Mouse (Mus musculus): Measurements from ENCODE around the gene Rab12. TPM values are rescaled to one million over a fixed set of nuclear protein-coding genes. Genes with fewer than 3 reads are reported as not detected.
"Not testable (repeated sequence)": the region's sequence is repeated elsewhere in the genome, so short reads cannot be mapped to it uniquely, and the experiment has no call there.

Rab12 gene
- polyA plus RNA-seq, 1 experiment from 2014 or later: 70.8 TPM

GRCm38 (mm10) chr17:66552690-66553089, 33.2 kb upstream of the Rab12 start:
- Histone ChIP-seq H3K27ac (ENCODE audit: low read length) (no peak overlapping the region), H3K4me1 (ENCODE audit: insufficient read depth, low read depth, low read length) (no peaks in the 10 kb centered on the region), H3K9me3 (ENCODE audit: low read length) (no peaks in the 10 kb centered on the region), H3K27me3 (replicated peaks; ENCODE audit: insufficient read depth, low read length) (no peaks in the 10 kb centered on the region), H3K4me3 (ENCODE audit: low read depth, low read length) (no peak overlapping the region), H3K9ac (replicated peaks; ENCODE audit: low read depth) (no peak overlapping the region), H3K4me2 (replicated peaks; ENCODE audit: low read depth, low read length) (no peak overlapping the region), H3K36me3 (ENCODE audit: insufficient read depth, low read length) (no peaks in the 10 kb centered on the region)
- TF ChIP-seq CTCF (IDR thresholded peaks at IDR 0.05): no peak
- TF ChIP-seq EP300 (IDR thresholded peaks at IDR 0.05): no peak
- 74% methylated on average over 4 of the region's 4 CpGs for WGBS
- DNase-seq (ENCODE audit: low spot score): no peak
- no peak for ATAC-seq

GRCm38 (mm10) chr17:66550486-66550885, 31.0 kb upstream of the Rab12 start:
- no peaks in the 10 kb centered on the region for H3K36me3 ChIP-seq (ENCODE audit: insufficient read depth, low read length)
- no peak overlapping the region for H3K4me3 ChIP-seq (ENCODE audit: low read depth, low read length)
- H3K9ac ChIP-seq (replicated peaks; ENCODE audit: low read depth): no peak overlapping the region
- H3K27me3 ChIP-seq (replicated peaks; ENCODE audit: insufficient read depth, low read length): no peaks in the 10 kb centered on the region
- no peaks in the 10 kb centered on the region for H3K4me1 ChIP-seq (ENCODE audit: insufficient read depth, low read depth, low read length)
- TF ChIP-seq CTCF (IDR thresholded peaks at IDR 0.05) (no peak), EP300 (IDR thresholded peaks at IDR 0.05) (no peak)
- WGBS: 87% methylated on average over 5 of the region's 5 CpGs
- ATAC-seq (no peak), DNase-seq (ENCODE audit: low spot score) (no peak)
- H3K4me2 ChIP-seq (replicated peaks; ENCODE audit: low read depth, low read length): no peak overlapping the region
- no peaks in the 10 kb centered on the region for H3K9me3 ChIP-seq (ENCODE audit: low read length)
- H3K27ac ChIP-seq (ENCODE audit: low read length): no peak overlapping the region

- H3K4me1 ChIP-seq (ENCODE audit: insufficient read depth, low read depth, low read length): no peaks in the 10 kb centered on the region
- no peak for ATAC-seq
- H3K9ac ChIP-seq (replicated peaks; ENCODE audit: low read depth): no peak overlapping the region
- no peaks in the 10 kb centered on the region; the same call in 1 of the 2 replicates for H3K9me3 ChIP-seq (ENCODE audit: low read length)
- no peak overlapping the region for H3K4me2 ChIP-seq (replicated peaks; ENCODE audit: low read depth, low read length)
- no peak overlapping the region for H3K4me3 ChIP-seq (ENCODE audit: low read depth, low read length)
- DNase-seq (ENCODE audit: low spot score): no peak
- H3K27ac ChIP-seq (ENCODE audit: low read length): no peak overlapping the region
- no peaks in the 10 kb centered on the region for H3K36me3 ChIP-seq (ENCODE audit: insufficient read depth, low read length)
- WGBS: 88% methylated on average over 1 of the region's 1 CpGs
- TF ChIP-seq CTCF (IDR thresholded peaks at IDR 0.05) (no peak), EP300 (IDR thresholded peaks at IDR 0.05) (no peak)
- H3K27me3 ChIP-seq (replicated peaks; ENCODE audit: insufficient read depth, low read length): no peaks in the 10 kb centered on the region
These were observed 12.8 kb upstream of the Rab12 start for GRCm38 (mm10) chr17:66532285-66532684.

DNA sequence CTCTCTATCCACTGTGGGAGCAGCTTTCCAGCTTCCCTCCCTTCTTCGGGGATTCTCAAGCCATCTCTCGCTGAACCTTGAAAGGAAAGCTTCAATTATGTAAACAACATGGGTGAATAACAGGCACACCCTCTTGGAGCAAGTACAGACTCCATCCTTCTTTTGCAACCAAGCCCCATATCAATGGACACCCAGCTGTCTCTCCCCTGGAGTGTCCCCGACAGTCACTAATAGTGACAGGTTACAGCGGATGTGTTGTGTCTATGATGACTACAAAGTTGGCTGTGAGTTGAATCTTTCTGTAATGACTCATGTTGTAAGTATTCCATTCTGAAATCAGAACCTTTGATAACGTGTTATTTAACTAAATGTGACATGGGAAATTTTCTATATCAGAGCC, 3.9 kb upstream of the Rab12 start:
- H3K36me3 ChIP-seq (ENCODE audit: insufficient read depth, low read length): no peaks in the 10 kb centered on the region
- H3K4me2 ChIP-seq (replicated peaks; ENCODE audit: low read depth, low read length): no peak overlapping the region
- no peak overlapping the region for H3K9ac ChIP-seq (replicated peaks; ENCODE audit: low read depth)
- DNase-seq (ENCODE audit: low spot score) (peak; percentile 67), ATAC-seq (peak; percentile 51)
- H3K27ac ChIP-seq (ENCODE audit: low read length): no peak overlapping the region
- H3K9me3 ChIP-seq (ENCODE audit: low read length): no peaks in the 10 kb centered on the region
- TF ChIP-seq CTCF (IDR thresholded peaks at IDR 0.05): no peak
- peak; percentile 25; the same call in 1 of the 2 replicates for TF ChIP-seq EP300 (IDR thresholded peaks at IDR 0.05)
- H3K27me3 ChIP-seq (replicated peaks; ENCODE audit: insufficient read depth, low read length): no peaks in the 10 kb centered on the region
- H3K4me3 ChIP-seq (ENCODE audit: low read depth, low read length): no peak overlapping the region
- WGBS: 44% methylated on average over 5 of the region's 5 CpGs
- H3K4me1 ChIP-seq (ENCODE audit: insufficient read depth, low read depth, low read length): peaks cover 3% of the 10 kb centered on the region; the same call in 1 of the 2 replicates

DNA sequence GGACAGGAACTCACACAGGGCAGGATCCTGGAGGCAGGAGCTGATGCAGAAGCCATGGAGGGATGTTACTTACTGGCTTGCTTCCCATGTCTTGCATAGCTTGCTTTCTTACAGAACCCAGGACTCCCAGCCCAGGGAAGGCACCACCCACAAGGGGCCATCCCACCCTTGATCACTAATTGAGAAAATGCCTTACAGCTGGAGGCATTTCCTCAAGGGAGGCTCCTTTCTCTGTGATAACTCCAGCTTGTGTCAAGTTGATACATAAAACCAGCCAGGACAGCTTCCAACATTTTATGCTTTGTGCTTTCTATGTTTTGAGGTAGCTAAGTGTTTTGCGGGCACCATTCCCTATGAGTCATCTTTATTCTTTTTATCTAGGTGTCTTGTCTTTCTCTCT, 3.1 kb upstream of the Rab12 start:
- H3K4me2 ChIP-seq (replicated peaks; ENCODE audit: low read depth, low read length); H3K9ac ChIP-seq (replicated peaks; ENCODE audit: low read depth); H3K4me1 ChIP-seq (ENCODE audit: insufficient read depth, low read depth, low read length); H3K9me3 ChIP-seq (ENCODE audit: low read length); H3K36me3 ChIP-seq (ENCODE audit: insufficient read depth, low read length); H3K4me3 ChIP-seq (ENCODE audit: low read depth, low read length); H3K27ac ChIP-seq (ENCODE audit: low read length); ATAC-seq; H3K27me3 ChIP-seq (replicated peaks; ENCODE audit: insufficient read depth, low read length); DNase-seq (ENCODE audit: low spot score): not testable (repeated sequence)
- 88% methylated on average over 1 of the region's 1 CpGs for WGBS

- peak overlapping the region; percentile 66 for H3K27ac ChIP-seq (ENCODE audit: low read length)
- WGBS: 3% methylated on average over 43 of the region's 57 CpGs
- DNase-seq (ENCODE audit: low spot score): peak; percentile 45
These were observed 514 bp downstream of the Rab12 start for GRCm38 (mm10) chr17:66518877-66519553.

More at GRCm38 (mm10) chr17:66518877-66519553, 514 bp downstream of the Rab12 start:
- peaks cover 9% of the 10 kb centered on the region; the same call in 1 of the 2 replicates for H3K4me1 ChIP-seq (ENCODE audit: insufficient read depth, low read depth, low read length)
- no peaks in the 10 kb centered on the region for H3K9me3 ChIP-seq (ENCODE audit: low read length)
- no peaks in the 10 kb centered on the region for H3K36me3 ChIP-seq (ENCODE audit: insufficient read depth, low read length)
- H3K9ac ChIP-seq (replicated peaks; ENCODE audit: low read depth): peak overlapping the region; percentile 92
- H3K27me3 ChIP-seq (replicated peaks; ENCODE audit: insufficient read depth, low read length): no peaks in the 10 kb centered on the region
- TF ChIP-seq EP300 (IDR thresholded peaks at IDR 0.05): no peak
- no peak for TF ChIP-seq CTCF (IDR thresholded peaks at IDR 0.05)
- H3K4me3 ChIP-seq (ENCODE audit: low read depth, low read length): peak overlapping the region; percentile 97
- H3K4me2 ChIP-seq (replicated peaks; ENCODE audit: low read depth, low read length): peak overlapping the region; percentile 72
- ATAC-seq: peak; percentile 32

Measured in lung, postnatal 0 days (tissue).